ENCODE assay signal across 8 mouse cellular contexts in the genomic region with DNA sequence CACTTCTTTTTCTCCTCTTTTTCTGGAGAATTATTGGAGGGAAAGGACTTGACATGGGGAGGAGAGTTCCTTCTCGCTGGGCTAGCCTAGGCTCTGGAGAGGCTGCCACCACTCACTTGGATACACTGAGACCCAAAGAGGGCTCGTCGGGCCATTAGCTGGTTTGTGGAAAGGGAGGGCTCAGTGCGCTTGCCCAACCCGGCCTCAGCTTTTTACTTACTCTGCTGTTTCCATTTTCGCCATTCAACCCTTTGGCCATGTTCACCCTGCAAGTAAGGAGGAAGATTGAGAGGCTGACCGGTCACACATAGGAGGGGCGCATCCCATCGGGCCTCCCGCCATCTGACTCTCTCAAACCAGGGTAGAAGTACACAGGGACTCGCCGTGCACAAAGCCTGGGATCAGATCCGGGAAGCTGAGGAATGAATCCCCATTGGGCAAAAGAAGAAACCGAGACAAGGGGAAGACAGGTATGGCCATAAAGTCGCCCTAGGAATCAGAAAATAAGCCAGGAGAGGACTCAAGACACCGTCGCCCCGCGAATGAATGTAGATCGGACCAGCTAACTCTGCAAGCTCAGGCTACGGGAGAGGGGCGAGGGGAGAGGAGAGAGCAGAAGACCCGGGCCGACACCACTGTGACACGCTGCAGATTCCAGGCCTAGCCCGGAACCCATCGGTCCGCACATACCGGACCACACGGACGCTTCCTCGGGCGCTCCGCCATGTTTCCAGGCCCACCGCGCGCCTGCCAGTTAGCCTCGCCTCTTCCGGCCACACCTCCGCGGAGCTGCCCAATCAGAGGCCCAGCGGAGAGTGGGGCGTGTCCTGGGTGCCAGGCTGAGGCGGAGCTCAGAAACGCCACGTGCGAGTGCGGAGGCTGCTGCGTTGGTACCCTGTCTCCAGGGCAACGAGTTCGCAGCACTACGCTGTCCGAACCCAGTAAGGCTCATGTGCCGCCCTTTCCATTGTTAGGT. TPM values are rescaled to one million over a fixed set of nuclear protein-coding genes. Genes with fewer than 3 reads are reported as not detected.
DNase-seq lines count a peak whose midpoint lies in the region; ATAC-seq and TF ChIP-seq lines count a peak whose summit lies in the region.

Gene Spout1, minus strand, starts transcription at position 760 of the 976 bp plus-strand sequence.

- peak within 1 kb of the TSS; percentile 83 for H3K9ac ChIP-seq in MEL (ENCODE audit: control insufficient read depth, low read depth, low read length, poor library complexity, severe bottlenecking)
- peak within 1 kb of the TSS; percentile 83 for H3K9ac ChIP-seq in forebrain, postnatal 0 days
- peak within 1 kb of the TSS; percentile 69 for H3K9ac ChIP-seq in lung, embryonic 15.5 days

- peaks cover 0 to 2% of the 10 kb centered on the region in 2 experiments; a peak in 1 of 4 replicates for H3K36me3 ChIP-seq in MEL (ENCODE audit: control insufficient read depth in 1 of 2, insufficient read depth in 2 of 2, low read length in 2 of 2)
- H3K36me3 ChIP-seq in forebrain, postnatal 0 days (ENCODE audit: insufficient read depth): peaks cover 26% of the 10 kb centered on the region
- H3K36me3 ChIP-seq in lung, embryonic 15.5 days: peaks cover 41% of the 10 kb centered on the region

- H3K79me2 ChIP-seq in MEL (ENCODE audit: control insufficient read depth, insufficient read depth, low read length, poor library complexity): peaks cover 9% of the 10 kb centered on the region

- peak within 1 kb of the TSS; percentile 73 to 76 for H3K4me3 ChIP-seq in MEL (ENCODE audit: control insufficient read depth in 1 of 2, insufficient read depth in 1 of 2, low read depth in 2 of 2, low read length in 2 of 2)
- peak within 1 kb of the TSS; percentile 67 for H3K4me3 ChIP-seq in cerebellum, adult 2 months (replicated peaks; ENCODE audit: insufficient read depth, low read depth, low read length)
- peak within 1 kb of the TSS; percentile 56 for H3K4me3 ChIP-seq in forebrain, postnatal 0 days (ENCODE audit: low read depth, low read length)
- peak within 1 kb of the TSS; percentile 76 for H3K4me3 ChIP-seq in lung, embryonic 15.5 days

- no peak for TF ChIP-seq EP300 in MEL (IDR thresholded peaks at IDR 0.05; ENCODE audit: low read depth in 1 of 2, low read length in 2 of 2)

- no peaks in the 10 kb centered on the region for H3K9me3 ChIP-seq in MEL (replicated peaks; ENCODE audit: insufficient read depth, low read length)
- H3K9me3 ChIP-seq in forebrain, postnatal 0 days (ENCODE audit: low read length): no peaks in the 10 kb centered on the region
- H3K9me3 ChIP-seq in lung, embryonic 15.5 days: no peaks in the 10 kb centered on the region

- WGBS in cerebellum, adult 2 months: 1% methylated on average over 54 of the region's 54 CpGs
- WGBS in forebrain, postnatal 0 days: 4% methylated on average over 54 of the region's 54 CpGs
- 2% methylated on average over 54 of the region's 54 CpGs for WGBS in lung, embryonic 15.5 days

- no peaks in the 10 kb centered on the region for H3K27me3 ChIP-seq in MEL (ENCODE audit: control insufficient read depth in 1 of 2, insufficient read depth in 2 of 2, low read length in 2 of 2)
- H3K27me3 ChIP-seq in cerebellum, adult 2 months (ENCODE audit: control insufficient read depth, insufficient read depth, low read length): no peaks in the 10 kb centered on the region
- H3K27me3 ChIP-seq in forebrain, postnatal 0 days (ENCODE audit: insufficient read depth, low read length): no peaks in the 10 kb centered on the region
- no peaks in the 10 kb centered on the region for H3K27me3 ChIP-seq in lung, embryonic 15.5 days

- H3K27ac ChIP-seq in MEL (ENCODE audit: control insufficient read depth, low read depth, low read length): peak within 1 kb of the TSS; percentile 13; the same call in 1 of the 2 replicates
- no peak within 1 kb of the TSS for H3K27ac ChIP-seq in cerebellum, adult 2 months (ENCODE audit: insufficient read depth, low read length)
- H3K27ac ChIP-seq in forebrain, postnatal 0 days (ENCODE audit: low read depth, low read length): peak within 1 kb of the TSS; percentile 35
- no peak within 1 kb of the TSS for H3K27ac ChIP-seq in lung, embryonic 15.5 days

- TF ChIP-seq POLR2A in MEL (IDR thresholded peaks at IDR 0.05; ENCODE audit: control insufficient read depth in 1 of 2, insufficient read depth in 1 of 2, low read depth in 1 of 2, low read length in 2 of 2, poor library complexity in 1 of 2): peak; percentile 52 to 83
- TF ChIP-seq POLR2A in cerebellum, adult 2 months (IDR thresholded peaks at IDR 0.05; ENCODE audit: borderline replicate concordance, insufficient read depth, low read length): peak; percentile 64; the same call in 1 of the 2 replicates

- H3K4me1 ChIP-seq in MEL (ENCODE audit: control insufficient read depth in 1 of 2, insufficient read depth in 2 of 2, low read length in 2 of 2): peaks cover 0 to 7% of the 10 kb centered on the region in 2 experiments; a peak in 2 of 4 replicates
- H3K4me1 ChIP-seq in cerebellum, adult 2 months (ENCODE audit: control insufficient read depth, insufficient read depth, low read length): peaks cover 15% of the 10 kb centered on the region
- peaks cover 8% of the 10 kb centered on the region for H3K4me1 ChIP-seq in forebrain, postnatal 0 days (ENCODE audit: insufficient read depth)
- peaks cover 14% of the 10 kb centered on the region for H3K4me1 ChIP-seq in lung, embryonic 15.5 days

- peak; percentile 98 for DNase-seq in MEL (ENCODE audit: low read depth, low spot score)
- peak; percentile 92 to 96 for DNase-seq in cerebellum, adult 2 months
- DNase-seq in forebrain, postnatal 0 days: peak; percentile 97
- DNase-seq in heart, postnatal 4 days: peak; percentile 97
- DNase-seq in layer of hippocampus, adult 8-10 months (ENCODE audit: low spot score in 2 of 2): peak; percentile 94 to 96
- peak; percentile 92 for DNase-seq in ovary, adult 18-20 months (ENCODE audit: low spot score)
- peak; percentile 95 for DNase-seq in thymus, postnatal 0 days (ENCODE audit: low spot score)

- H3K4me2 ChIP-seq in forebrain, postnatal 0 days (ENCODE audit: low read depth): peak within 1 kb of the TSS; percentile 93
- H3K4me2 ChIP-seq in lung, embryonic 15.5 days: peak within 1 kb of the TSS; percentile 84

- peak; percentile 100 for ATAC-seq in forebrain, postnatal 0 days
- peak; percentile 98 for ATAC-seq in lung, embryonic 15.5 days (ENCODE audit: borderline replicate concordance, extremely low read depth, low FRiP score, low TSS enrichment)

- no peak for TF ChIP-seq CTCF in MEL (IDR thresholded peaks at IDR 0.05 in 2 of 3, conservative IDR thresholded peaks at IDR 0.05 in 1 of 3; ENCODE audit: control insufficient read depth in 1 of 3, insufficient read depth in 1 of 3, low read depth in 2 of 3, low read length in 3 of 3, poor library complexity in 1 of 3, severe bottlenecking in 1 of 3)
- no peak for TF ChIP-seq CTCF in cerebellum, adult 2 months (IDR thresholded peaks at IDR 0.05; ENCODE audit: borderline replicate concordance, insufficient read depth, low read depth, low read length)
- TF ChIP-seq CTCF in forebrain, postnatal 0 days (IDR thresholded peaks at IDR 0.05; ENCODE audit: low read depth): no peak

- TF ChIP-seq RAD21 in MEL (IDR thresholded peaks at IDR 0.05; ENCODE audit: low read depth, low read length): no peak

TF ChIP-seq in MEL, 35 proteins besides CTCF, POLR2A, EP300 and RAD21 (continues in another document):
- no peak for TF ChIP-seq ZC3H11A (IDR thresholded peaks at IDR 0.05; ENCODE audit: low read depth, low read length)
- TF ChIP-seq TCF12 (IDR thresholded peaks at IDR 0.05; ENCODE audit: low read depth, low read length): peak; percentile 61
- peak; percentile 68; the same call in 1 of the 2 replicates for TF ChIP-seq TBP (IDR thresholded peaks at IDR 0.05; ENCODE audit: low read depth, low read length)
- TF ChIP-seq CHD2 (IDR thresholded peaks at IDR 0.05; ENCODE audit: low read length): no peak
- TF ChIP-seq MYC (IDR thresholded peaks at IDR 0.05; ENCODE audit: low read depth, low read length): peak; percentile 95
- TF ChIP-seq MAX (IDR thresholded peaks at IDR 0.05; ENCODE audit: low read length): peak; percentile 99
- no peak for TF ChIP-seq E2F4 (IDR thresholded peaks at IDR 0.05; ENCODE audit: borderline replicate concordance, low read depth, low read length)
- peak; percentile 74 for TF ChIP-seq USF1 (IDR thresholded peaks at IDR 0.05; ENCODE audit: low read depth, low read length)
- 0 out of 2 replicates have a peak, but pooled peaks have one; percentile 53 for TF ChIP-seq POLR2AphosphoS2 (IDR thresholded peaks at IDR 0.05; ENCODE audit: low read length)
- no peak for TF ChIP-seq CHD1 (IDR thresholded peaks at IDR 0.05; ENCODE audit: low read depth, low read length)
- TF ChIP-seq HCFC1 (IDR thresholded peaks at IDR 0.05; ENCODE audit: low read depth, low read length): peak; percentile 86
- TF ChIP-seq GABPA (IDR thresholded peaks at IDR 0.05; ENCODE audit: low read depth, low read length): no peak
- TF ChIP-seq ETS1 (IDR thresholded peaks at IDR 0.05; ENCODE audit: low read depth, low read length): peak; percentile 35; the same call in 1 of the 2 replicates
- no peak for TF ChIP-seq UBTF (IDR thresholded peaks at IDR 0.05; ENCODE audit: borderline replicate concordance, insufficient read depth, low read depth, low read length)
- TF ChIP-seq GATA1 (IDR thresholded peaks at IDR 0.05; ENCODE audit: low read depth, low read length): no peak
- TF ChIP-seq MAZ (IDR thresholded peaks at IDR 0.05; ENCODE audit: low read depth, low read length): no peak
- peak; percentile 59 for TF ChIP-seq NRF1 (IDR thresholded peaks at IDR 0.05; ENCODE audit: insufficient read depth, low read depth, low read length, poor library complexity, severe bottlenecking)
- no peak for TF ChIP-seq RCOR1 (IDR thresholded peaks at IDR 0.05; ENCODE audit: low read depth, low read length)
- peak; percentile 100 for TF ChIP-seq SIN3A (IDR thresholded peaks at IDR 0.05; ENCODE audit: low read length)
- TF ChIP-seq JUND (IDR thresholded peaks at IDR 0.05; ENCODE audit: low read depth, low read length): no peak
- peak; percentile 77 for TF ChIP-seq NELFE (IDR thresholded peaks at IDR 0.05; ENCODE audit: low read depth, low read length)

RNA-seq across cellular contexts. Expression of gene Spout1, which starts in this region (rescaled TPM):
- 68.0 and 83.6 TPM in 2 replicates for total RNA-seq in MEL (2012; rRNA removed)
- polyA plus RNA-seq in MEL (2012; ENCODE audit: insufficient read depth in 1 of 2, insufficient read length in 2 of 2, low read depth in 1 of 2, low replicate concordance in 2 of 2, missing spikeins in 1 of 2): 100 to 1,000 TPM; 103 to 220 TPM
- 50.5 and 52.7 TPM in 2 replicates for polyA plus RNA-seq in cerebellum, adult 2 months (2012; rRNA removed)
- 36.1 and 40.1 TPM in 2 replicates for total RNA-seq in forebrain, postnatal 0 days (2014; rRNA removed)
- 50.3 and 53.5 TPM in 2 replicates for polyA plus RNA-seq in forebrain, postnatal 0 days (2015; fragmentation: Nextera tagmentation; extraction: Ambion mirVana)
- 10 to 100 TPM in 1 of 2 experiments, 1 to 10 TPM in 1; 8.4 to 10.7 TPM for total RNA-seq in heart, postnatal 4 days (2021)
- 10 to 100 TPM; 32.9 to 40.2 (median 35.2) TPM for total RNA-seq in layer of hippocampus, adult 8-10 months (2022)
- 70.9 and 71.8 TPM in 2 replicates for polyA plus RNA-seq in lung, embryonic 15.5 days (2015; fragmentation: Nextera tagmentation; extraction: Ambion mirVana)
- polyA plus RNA-seq in thymus, postnatal 0 days (2015; fragmentation: Nextera tagmentation; extraction: Ambion mirVana): 44.8 and 46.0 TPM in 2 replicates

Comparison
In these comparisons a context has a peak if more than half of its experiments do, and no peak if none do; other contexts are left out.
1. H3K27ac ChIP-seq: peak in MEL (single experiment) and forebrain, postnatal 0 days (single experiment); none in cerebellum, adult 2 months (single experiment) and lung, embryonic 15.5 days (single experiment).
2. Peak in every context shown above with its lines, with median percentiles within 50 percentile points of each other: DNase-seq, H3K4me3 ChIP-seq and H3K9ac ChIP-seq.